Mouse (Mus musculus) embryonic fibroblast, embryonic 13.5 days (primary cell): ENCODE measurements around the gene Gm49322.

Source experiments
- CTCF ChIP-seq: IDR thresholded peaks from 2 replicates; pipeline ENCODE4 v1.5.1; 2011; ENCODE audit warnings: mild to moderate bottlenecking, control low read depth, low read length, moderate library complexity, borderline replicate concordance; ENCODE audit not compliant: insufficient read depth
- POLR2A ChIP-seq: IDR thresholded peaks from 2 replicates; pipeline ENCODE4 v1.6.1; 2011; ENCODE audit warnings: low read depth, mild to moderate bottlenecking, control low read depth, low read length, moderate library complexity

- no peak for TF ChIP-seq POLR2A
- TF ChIP-seq CTCF, result no peak
Observed at GRCm38 (mm10) chr10:80604988-80605387, 833 bp upstream of the Gm49322 start.
